Mouse (Mus musculus) megakaryocyte, embryonic 14.5 days (primary cell): ENCODE measurements around the gene Gm20661.

Source experiments
- FLI1 ChIP-seq: IDR thresholded peaks from 2 replicates; pipeline ENCODE4 v1.6.1; 2012; ENCODE audit warnings: low read length, inconsistent platforms, mixed read lengths
- GATA1 ChIP-seq: IDR thresholded peaks from 3 replicates; pipeline ENCODE4 v1.6.1; 2012; ENCODE audit warnings: mixed read lengths, low read length, inconsistent platforms, borderline replicate concordance

GRCm38 (mm10) chr9:107996049-107996448 is 13.2 kb downstream of the Gm20661 start, which contains the start of gene Gm20662:
- TF ChIP-seq GATA1 (no peak), FLI1 (no peak)
